Mouse (Mus musculus) adrenal gland, adult (tissue): ENCODE results near the gene Cldn17.
A peak's percentile ranks its signal among the peaks of the same experiment; 100 is the strongest.

Experiments
- DNase-seq, 2 experiments: peaks; one replicate each; pipeline ENCODE4 v3.0.0; 2022 to 2023; ENCODE audit warnings: low spot score in 1 of 2; ENCODE audit not compliant: inconsistent age in 2 of 2

Cldn17 gene

GRCm38 (mm10) chr16:88506878-88507277 lies at the start of gene Cldn17:
Gene Cldn17 (minus strand): TSS chr16:88506978.
- DNase-seq: no peak

GRCm38 (mm10) chr16:88542488-88542887 lies 35.7 kb upstream of the Cldn17 start:
- peak in 1 of 2 experiments; percentile 80 for DNase-seq

DNA sequence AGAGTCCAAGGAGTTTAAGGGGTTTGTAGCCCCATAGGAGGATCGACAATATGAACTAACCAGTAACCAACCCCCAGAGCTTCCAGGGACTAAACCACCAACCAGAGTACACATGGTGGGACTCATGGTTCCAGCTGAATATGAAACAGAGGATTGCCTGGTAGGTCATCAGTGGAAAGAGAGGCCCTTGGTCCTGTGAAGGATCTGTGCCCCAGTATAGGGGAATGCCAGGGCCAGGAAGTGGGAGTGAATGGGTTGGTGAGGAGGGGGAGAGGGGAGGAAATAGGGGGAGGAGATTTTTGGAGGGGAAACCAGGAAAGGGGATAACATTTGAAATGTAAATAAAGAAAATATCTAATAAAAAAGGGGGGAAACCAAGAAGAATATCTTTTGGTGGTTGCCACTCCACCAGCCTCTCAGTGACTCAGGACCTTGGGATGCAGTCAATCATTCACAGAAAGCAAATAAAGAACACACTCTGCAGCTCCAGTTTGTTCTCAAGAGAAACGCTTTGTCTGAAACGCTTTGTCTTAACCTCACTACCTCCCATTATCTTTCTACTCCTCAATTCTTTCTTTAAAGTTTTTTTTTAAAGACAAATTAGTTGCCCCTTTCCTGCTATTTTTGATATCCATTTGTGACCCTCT lies 33.2 kb upstream of the Cldn17 start:
- peak in 1 of 2 experiments; percentile 34 for DNase-seq

DNA sequence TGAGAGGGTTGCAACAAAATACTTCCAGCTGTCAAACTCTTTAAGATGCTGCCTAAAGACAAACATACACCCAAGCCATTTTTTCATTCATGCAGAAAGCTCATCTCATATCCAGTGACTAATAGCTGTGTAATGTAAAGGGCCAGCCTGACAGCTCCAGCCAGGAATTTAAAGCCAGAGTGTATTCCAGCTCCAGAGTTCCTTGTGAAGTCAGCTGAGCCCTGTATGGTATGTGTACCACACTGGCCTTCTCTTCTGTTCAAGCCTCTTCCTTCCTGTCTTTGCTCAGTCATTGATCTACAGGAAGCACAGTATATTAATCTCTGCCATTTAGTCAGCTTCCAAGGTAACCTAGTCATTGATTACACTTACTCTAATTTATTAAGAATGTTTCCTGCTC lies 4.6 kb upstream of the Cldn17 start:
- DNase-seq: no peak

DNA sequence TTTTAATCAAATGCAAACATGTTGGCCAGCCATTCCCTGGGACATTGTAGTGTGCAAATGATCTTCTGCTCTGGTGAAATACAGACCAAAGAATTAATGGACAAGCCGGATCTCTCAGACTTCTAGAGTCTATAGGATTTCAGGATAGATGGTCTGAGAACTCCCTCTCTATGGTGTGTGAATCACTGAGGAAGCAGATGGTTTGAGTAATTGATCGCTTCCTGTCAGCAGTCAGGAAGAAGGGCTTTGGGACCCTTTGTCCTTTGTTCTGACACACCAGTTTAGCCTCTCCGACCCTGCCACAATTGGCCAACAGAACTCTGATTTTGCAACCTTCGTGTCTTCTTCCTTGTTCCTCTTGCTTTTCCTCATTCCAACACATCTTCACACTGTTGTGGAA lies 1.4 kb upstream of the Cldn17 start:
- DNase-seq: no peak

GRCm38 (mm10) chr16:88506338-88506737 lies 440 bp downstream of the Cldn17 start:
- DNase-seq: no peak

DNA sequence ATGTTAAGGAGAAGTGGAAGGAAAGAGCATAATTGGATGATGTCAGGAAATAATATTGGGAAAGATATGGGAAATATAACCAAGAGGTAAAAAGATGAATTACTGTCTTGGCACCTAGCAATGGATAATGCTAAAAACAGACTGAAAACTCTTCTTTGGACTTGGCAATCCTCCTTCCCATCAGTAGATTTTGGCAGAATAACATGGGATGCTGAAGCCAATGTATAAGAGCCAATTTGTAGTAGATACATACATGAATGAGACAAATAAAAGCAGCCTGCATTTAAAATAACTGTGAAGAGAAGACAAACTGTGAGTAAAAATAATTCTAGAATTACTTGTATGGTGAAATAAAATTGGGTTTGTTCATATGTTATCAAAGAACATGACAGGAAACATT lies 18.7 kb downstream of the Cldn17 start:
- DNase-seq: no peak

GRCm38 (mm10) chr16:88480011-88480774 lies 26.6 kb downstream of the Cldn17 start:
- DNase-seq: peak in 1 of 2 experiments; percentile 51

- no peak for DNase-seq
Observed at GRCm38 (mm10) chr16:88463235-88463634, 43.5 kb downstream of the Cldn17 start.
